8 mouse cellular contexts compared by ENCODE assay signal in genomic region chr17:46890116-46890815, GRCm38 (mm10). TPM values are rescaled to one million over a fixed set of nuclear protein-coding genes. Genes with fewer than 3 reads are reported as not detected.
DNase-seq lines count a peak whose midpoint lies in the region; ATAC-seq lines count a peak whose summit lies in the region.

Gene Tbcc (plus strand): TSS chr17:46890684.

- peak; percentile 81 for ATAC-seq in megakaryocyte progenitor cell, adult 5-6 weeks (replicated peaks; ENCODE audit: poor library complexity)

- peak; percentile 99 for DNase-seq in adipocyte (ENCODE audit: low spot score)
- DNase-seq in embryo, embryonic 10 days (ENCODE audit: low spot score), result peak; percentile 99
- peak; percentile 95 for DNase-seq in gastrocnemius, postnatal 10 days
- DNase-seq in induced T-regulatory cell, adult 2 months (ENCODE audit: low read depth), result peak; percentile 99
- peak; percentile 92 to 96 for DNase-seq in left cerebral cortex, adult 9 months (ENCODE audit: low spot score in 2 of 2)
- DNase-seq in right cerebral cortex, postnatal 14 days, result peak; percentile 98
- peak; percentile 93 to 97 for DNase-seq in urinary bladder, postnatal 36 days (ENCODE audit: low spot score in 2 of 2)

RNA-seq across cellular contexts. Expression of gene Tbcc, which starts in this region (rescaled TPM):
- total RNA-seq in gastrocnemius, postnatal 10 days (2021), result 10 to 100 TPM; 15.4 to 17.7 TPM
- total RNA-seq in megakaryocyte progenitor cell, adult 5-6 weeks (2015), result 11.3 and 12.5 TPM in 2 replicates
- total RNA-seq in megakaryocyte progenitor cell, adult 5-6 weeks (2017), result 12.5 and 12.8 TPM in 2 replicates

Comparison
In these comparisons a context has a peak if more than half of its experiments do, and no peak if none do; other contexts are left out.
1. Peak in every context shown above with its lines: DNase-seq and ATAC-seq.